Mouse (Mus musculus) megakaryocyte, embryonic 14.5 days (primary cell): ENCODE data around the gene Fam163a.

Experiments used
- FLI1 ChIP-seq: IDR thresholded peaks from 2 replicates; pipeline ENCODE4 v1.6.1; 2012; ENCODE audit warnings: low read length, inconsistent platforms, mixed read lengths
- GATA1 ChIP-seq: IDR thresholded peaks from 3 replicates; pipeline ENCODE4 v1.6.1; 2012; ENCODE audit warnings: mixed read lengths, low read length, inconsistent platforms, borderline replicate concordance

DNA sequence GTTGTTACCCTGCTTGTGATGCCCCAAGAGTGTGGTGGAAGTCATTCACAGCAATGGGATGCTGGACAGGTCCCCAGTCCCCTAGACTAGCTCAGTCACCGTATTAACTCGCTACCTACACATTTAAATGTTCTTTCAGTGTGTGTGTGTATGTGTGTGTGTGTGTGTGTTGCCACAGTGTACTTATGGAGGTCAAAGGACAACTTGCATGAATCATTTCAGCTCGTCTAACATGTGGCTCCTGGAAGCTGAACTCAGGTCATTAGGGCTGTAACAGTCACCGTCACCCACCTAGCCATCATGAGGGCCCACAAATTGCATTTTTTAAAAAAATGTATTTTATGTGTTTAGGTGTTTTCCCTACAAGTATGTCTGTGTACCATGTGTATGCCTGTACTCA is 142.6 kb downstream of the Fam163a start:
- TF ChIP-seq GATA1 (no peak), FLI1 (no peak)
